Mouse (Mus musculus) right cerebral cortex, postnatal 36 days (tissue): Measurements from ENCODE around the gene Olfr479.
"Not testable (repeated sequence)": the region's sequence is repeated elsewhere in the genome, so short reads cannot be mapped to it uniquely, and the experiment has no call there.

ENCODE experiments used
- DNase-seq, 2 experiments: peaks; one replicate each; pipeline ENCODE4 v3.0.0; 2022; ENCODE audit warnings: low spot score in 2 of 2, mixed read lengths in 1 of 2

Gene Olfr479

DNA sequence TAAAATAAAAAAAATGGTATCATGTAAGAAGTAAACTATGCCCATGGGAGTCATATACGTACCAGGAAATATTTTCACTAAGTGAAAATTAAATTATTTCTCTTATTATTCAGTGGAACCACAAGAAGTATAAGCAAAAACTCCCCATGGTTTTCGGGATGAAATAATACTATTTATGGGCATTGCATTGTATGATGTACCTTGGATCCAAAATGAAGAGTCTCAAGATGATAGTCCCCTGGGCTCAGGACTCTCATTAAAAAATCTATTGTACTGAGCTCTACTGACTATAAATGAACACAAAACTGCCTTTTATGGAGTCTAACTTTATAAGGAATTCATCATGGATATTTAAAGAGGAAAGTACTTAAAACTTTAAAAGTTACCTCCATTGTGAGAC, at the start of gene Olfr479:
Gene Olfr479 (plus strand): TSS at position 301 of the 400 bp plus-strand sequence.
- DNase-seq, result no peak

DNA sequence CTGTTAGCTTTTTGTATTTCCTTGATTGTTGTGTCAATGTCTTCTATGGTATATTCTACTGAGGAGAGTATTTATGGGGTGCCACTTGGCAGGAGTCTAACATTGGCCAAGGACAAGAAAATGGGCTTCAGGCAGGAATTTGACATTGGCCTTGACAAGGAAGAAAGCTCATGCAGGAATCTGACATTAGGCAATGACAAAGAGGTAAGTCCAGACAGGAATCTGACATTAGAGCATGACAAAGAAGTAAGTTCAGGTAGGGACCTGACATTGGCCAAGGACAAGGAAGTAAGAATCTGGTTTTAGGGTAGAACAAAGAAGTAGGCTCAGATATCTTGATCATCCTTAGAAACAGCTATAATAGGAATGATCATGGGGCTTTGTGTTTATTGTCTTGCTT, 36.2 kb upstream of the Olfr479 start:
- not testable (repeated sequence) for DNase-seq

DNA sequence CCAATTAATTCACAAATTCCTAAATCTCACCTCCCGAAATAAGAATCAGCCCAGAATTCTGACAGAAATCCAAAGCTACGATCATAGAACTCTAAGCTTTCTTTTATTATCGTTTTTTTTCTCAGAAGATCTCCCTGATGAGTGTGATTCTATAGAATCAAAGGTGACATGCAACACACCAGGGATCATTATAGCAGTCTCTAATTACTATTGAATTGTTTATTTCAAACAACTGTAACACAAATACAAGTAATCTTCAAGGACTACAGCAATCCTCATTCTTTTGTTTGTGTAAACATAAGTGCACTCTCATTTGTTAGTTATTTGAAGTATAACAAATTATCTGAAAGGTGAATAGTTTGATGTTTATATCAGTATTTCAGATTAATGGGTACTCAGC, 16.6 kb upstream of the Olfr479 start, which contains the start of gene Olfr478:
Gene Olfr478 (minus strand): TSS at position 101 of the 400 bp plus-strand sequence.
- DNase-seq, result no peak

DNA sequence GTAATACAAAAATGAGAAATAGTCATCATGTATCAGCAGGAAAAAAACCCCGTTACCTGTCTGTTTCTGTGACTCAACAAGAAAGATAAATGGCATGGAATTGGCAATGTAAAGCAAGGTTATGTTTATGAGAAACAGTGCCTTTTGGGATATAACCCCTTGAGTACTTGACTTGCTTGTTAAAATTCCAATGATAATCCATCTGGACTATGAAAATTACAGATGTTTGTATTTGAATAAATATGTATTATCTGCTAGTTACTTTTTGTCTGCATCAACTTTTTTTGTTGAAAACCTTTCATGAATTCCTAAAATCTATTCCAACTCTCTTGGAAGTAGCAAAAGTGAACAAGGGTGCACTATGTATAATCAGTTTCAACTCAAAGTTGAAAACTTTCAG, 16.8 kb downstream of the Olfr479 start, which contains the start of gene Olfr480:
Gene Olfr480 (minus strand): TSS at position 101 of the 400 bp plus-strand sequence.
- no peak for DNase-seq

DNA sequence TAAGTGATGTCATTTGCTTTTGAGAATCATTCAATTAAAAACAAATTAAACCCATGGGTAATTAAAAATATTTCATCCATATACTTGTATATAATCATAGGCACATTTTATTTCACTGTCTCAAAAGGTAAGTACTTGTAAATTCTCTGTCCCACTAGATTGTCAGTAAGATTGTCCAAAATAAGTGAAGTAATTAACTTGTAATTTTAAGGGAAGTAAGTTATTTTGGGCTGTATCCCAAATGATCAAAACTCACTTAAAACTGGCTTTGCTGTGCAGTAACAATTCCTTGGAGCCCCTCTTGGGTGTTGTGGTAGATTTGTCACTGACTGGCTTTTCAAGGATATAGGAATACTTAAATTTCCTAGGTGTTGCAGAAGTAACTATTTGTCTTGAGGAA, 29.1 kb downstream of the Olfr479 start, which contains the start of gene Olfr481:
Gene Olfr481 (plus strand): TSS at position 301 of the 400 bp plus-strand sequence.
- no peak for DNase-seq

DNA sequence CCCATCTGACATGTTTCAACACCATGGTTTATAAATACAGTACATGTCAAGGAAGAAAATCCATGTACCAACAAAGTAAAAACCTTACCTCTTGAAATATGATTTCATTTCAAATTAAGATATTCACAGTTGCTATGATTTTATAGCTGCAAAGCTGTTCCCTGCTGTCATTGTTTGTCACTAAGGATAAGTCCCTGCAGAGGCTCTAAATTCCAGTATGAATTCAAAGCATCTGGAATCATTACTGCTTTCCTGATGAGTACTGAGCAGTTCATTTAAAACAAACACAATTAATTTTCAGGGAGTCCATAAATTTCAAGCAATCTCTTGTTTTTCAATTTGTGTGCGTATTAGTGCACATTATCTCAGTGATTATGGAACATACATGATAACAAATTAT, 47.0 kb downstream of the Olfr479 start, which contains the start of gene Olfr482:
Gene Olfr482 (minus strand): TSS at position 101 of the 400 bp plus-strand sequence.
- no peak for DNase-seq

DNA sequence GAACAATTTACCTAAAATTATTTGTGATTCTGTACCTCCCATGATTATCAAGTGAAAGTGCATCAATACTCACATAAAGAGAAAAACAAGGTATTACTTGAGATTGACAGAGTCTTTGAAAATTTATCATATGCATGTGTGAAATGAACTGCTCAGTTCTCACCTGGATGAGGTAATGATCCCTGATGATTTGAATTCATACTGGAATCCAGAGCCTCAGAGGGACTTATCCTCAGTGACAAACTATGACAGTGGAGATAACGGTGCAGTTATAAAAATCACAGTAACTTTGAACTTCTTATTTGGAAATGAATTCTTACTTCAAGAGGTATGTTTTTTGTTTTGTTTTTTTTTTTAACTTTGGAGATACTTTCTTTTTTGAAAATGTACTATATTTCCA, 50.1 kb downstream of the Olfr479 start, which contains the start of gene Olfr483:
Gene Olfr483 (plus strand): TSS at position 301 of the 400 bp plus-strand sequence.
- no peak for DNase-seq
